Mouse (Mus musculus) colon, adult 2 months (tissue): ENCODE results near the gene Sprr2a3. TPM values are rescaled to one million over a fixed set of nuclear protein-coding genes. Genes with fewer than 3 reads are reported as not detected.

Source experiments
- polyA plus RNA-seq: library from polyadenylated mRNA; depleted of rRNA; stranded (reverse); fragments of >200 nt; gene quantifications from 2 replicates; pipeline ENCODE4 v1.2.3, GENCODE M21; 2012; rRNA removed

Gene Sprr2a3
- polyA plus RNA-seq, result 643 and 812 TPM in 2 replicates

GRCm38 (mm10) chr3:92285101-92285500, at the start of gene Sprr2a3:
Gene Sprr2a3, plus strand, starts transcription at chr3:92285417.

GRCm38 (mm10) chr3:92316320-92316719, 31.1 kb downstream of the Sprr2a3 start, which contains the start of gene Sprr2b:
Gene Sprr2b, plus strand, starts transcription at chr3:92316620.

GRCm38 (mm10) chr3:92338840-92339239, 53.6 kb downstream of the Sprr2a3 start, which contains the start of gene Sprr2d:
Gene Sprr2d, plus strand, starts transcription at chr3:92339140.

Other genes with a start within 250 kb of the Sprr2a3 start
- 0.29 and 0.52 TPM in 2 replicates for gene Lor, start 202.3 kb upstream of the Sprr2a3 start, polyA plus RNA-seq
- not detected in 2 replicates for gene Prr9, start 161.5 kb upstream of the Sprr2a3 start, polyA plus RNA-seq
- not detected in 2 replicates for gene Lelp1, start 142.7 kb upstream of the Sprr2a3 start, polyA plus RNA-seq
- gene Sprr2a1, start 69.6 kb upstream of the Sprr2a3 start, polyA plus RNA-seq, result 32.7 and 59.6 TPM in 2 replicates
- gene Sprr2a2, start 69.5 kb upstream of the Sprr2a3 start, polyA plus RNA-seq, result 23,758 and 55,060 TPM in 2 replicates
- not detected in 2 replicates for gene Sprr2b, start 31.2 kb downstream of the Sprr2a3 start, polyA plus RNA-seq
- gene Sprr2d, start 53.7 kb downstream of the Sprr2a3 start, polyA plus RNA-seq, result not detected in 2 replicates
- not detected in 2 replicates for gene Sprr2e, start 66.7 kb downstream of the Sprr2a3 start, polyA plus RNA-seq
- not detected in 2 replicates for gene Sprr2f, start 79.8 kb downstream of the Sprr2a3 start, polyA plus RNA-seq
- 0.22 TPM in 1 of 2 replicates, not detected in the other for gene Sprr2h, start 100.3 kb downstream of the Sprr2a3 start, polyA plus RNA-seq
- not detected in 2 replicates for gene Sprr2i, start 122.6 kb downstream of the Sprr2a3 start, polyA plus RNA-seq
- not detected in 2 replicates for gene Sprr2j-ps, start 132.7 kb downstream of the Sprr2a3 start, polyA plus RNA-seq
- gene Gm9774, start 144.0 kb downstream of the Sprr2a3 start, polyA plus RNA-seq, result 4.5 and 8.2 TPM in 2 replicates
- gene Sprr2k, start 147.2 kb downstream of the Sprr2a3 start, polyA plus RNA-seq, result not detected in 2 replicates
- not detected in 2 replicates for gene Sprr1b, start 153.4 kb downstream of the Sprr2a3 start, polyA plus RNA-seq
- not detected in 2 replicates for gene Sprr3, start 173.3 kb downstream of the Sprr2a3 start, polyA plus RNA-seq
- gene Sprr1a, start 200.5 kb downstream of the Sprr2a3 start, polyA plus RNA-seq, result 27.3 and 33.0 TPM in 2 replicates
- not detected in 2 replicates for gene Sprr4, start 215.1 kb downstream of the Sprr2a3 start, polyA plus RNA-seq
- gene 2310046K23Rik, start 249.1 kb downstream of the Sprr2a3 start, polyA plus RNA-seq, result not detected in 2 replicates